Mouse (Mus musculus): Measurements from ENCODE around the gene Gm5089. TPM values are rescaled to one million over a fixed set of nuclear protein-coding genes. Genes with fewer than 3 reads are reported as not detected.

Gm5089 gene
- total RNA-seq, 2 experiments from 2014 or later: not detected

DNA sequence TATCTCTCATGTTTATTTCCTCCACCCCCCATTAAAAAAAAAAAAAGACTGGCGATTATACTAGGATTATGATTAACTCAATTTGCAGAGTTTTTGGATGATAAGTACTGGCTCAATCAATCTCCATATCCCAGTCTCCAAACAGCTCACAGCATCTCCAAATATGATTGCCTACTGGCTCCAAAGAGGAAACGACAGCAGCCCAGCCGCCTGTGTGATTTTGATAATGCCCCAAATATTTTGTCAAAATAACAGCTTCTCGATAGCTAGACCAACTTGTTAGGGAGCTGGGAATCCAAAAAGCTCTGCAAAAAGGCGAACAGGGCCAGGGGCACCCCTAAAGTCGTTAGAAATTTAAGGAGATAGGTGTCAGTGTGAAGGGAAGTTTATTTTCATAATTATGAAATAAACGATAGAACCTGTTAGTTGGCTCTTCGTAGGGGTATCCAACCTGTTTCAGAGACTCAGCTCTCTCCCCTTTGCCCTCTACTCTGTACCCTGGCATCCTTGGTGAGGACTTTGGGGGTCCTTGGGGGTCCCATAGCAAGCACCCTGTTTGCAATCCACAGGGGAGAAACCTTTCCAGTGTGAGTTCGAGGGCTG, 27.2 kb upstream of the Gm5089 start:
- DNase-seq (ENCODE audit: low spot score in 2 of 2): no peak

DNA sequence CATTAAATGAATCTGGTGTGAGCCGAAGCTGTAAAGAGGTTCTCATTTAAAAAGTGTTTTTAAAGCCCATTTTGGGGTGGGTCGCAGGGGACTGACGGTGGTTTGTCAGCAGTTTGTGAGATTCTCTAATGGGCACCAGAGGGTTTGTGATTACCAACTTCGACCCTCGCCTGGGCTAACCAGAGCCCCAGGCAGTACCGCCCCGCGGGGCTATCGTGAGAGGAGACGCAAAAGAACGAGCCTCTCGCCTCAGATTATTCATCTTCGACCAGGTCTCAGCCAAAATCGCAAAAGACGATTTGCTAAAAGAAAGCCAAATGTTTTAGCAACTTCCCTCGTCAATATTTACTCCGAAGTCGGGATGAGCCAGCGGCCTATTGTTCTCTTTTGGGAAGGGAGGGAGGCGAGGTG, 26.4 kb upstream of the Gm5089 start:
- no peak for DNase-seq (ENCODE audit: low spot score in 2 of 2)

DNA sequence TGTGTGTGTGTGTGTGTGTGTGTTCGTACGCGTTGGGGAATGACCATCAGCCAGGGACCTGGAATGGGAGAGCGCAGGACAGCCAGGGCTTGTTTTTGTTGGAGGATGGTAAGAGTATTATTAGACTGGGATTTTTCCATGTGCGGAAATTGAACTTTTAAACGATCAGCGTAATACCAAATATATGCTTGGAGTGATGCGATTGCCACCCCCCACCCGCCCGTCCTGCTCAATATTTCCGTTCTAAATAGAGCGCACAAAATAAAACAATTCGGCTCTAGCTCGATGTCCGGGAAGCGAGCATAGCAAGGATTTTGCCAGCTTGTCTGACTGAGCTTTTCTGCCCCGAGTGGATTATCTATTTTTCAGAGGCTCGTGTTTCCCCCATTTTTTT, 25.9 kb upstream of the Gm5089 start:
- DNase-seq (ENCODE audit: low spot score in 2 of 2): no peak

DNA sequence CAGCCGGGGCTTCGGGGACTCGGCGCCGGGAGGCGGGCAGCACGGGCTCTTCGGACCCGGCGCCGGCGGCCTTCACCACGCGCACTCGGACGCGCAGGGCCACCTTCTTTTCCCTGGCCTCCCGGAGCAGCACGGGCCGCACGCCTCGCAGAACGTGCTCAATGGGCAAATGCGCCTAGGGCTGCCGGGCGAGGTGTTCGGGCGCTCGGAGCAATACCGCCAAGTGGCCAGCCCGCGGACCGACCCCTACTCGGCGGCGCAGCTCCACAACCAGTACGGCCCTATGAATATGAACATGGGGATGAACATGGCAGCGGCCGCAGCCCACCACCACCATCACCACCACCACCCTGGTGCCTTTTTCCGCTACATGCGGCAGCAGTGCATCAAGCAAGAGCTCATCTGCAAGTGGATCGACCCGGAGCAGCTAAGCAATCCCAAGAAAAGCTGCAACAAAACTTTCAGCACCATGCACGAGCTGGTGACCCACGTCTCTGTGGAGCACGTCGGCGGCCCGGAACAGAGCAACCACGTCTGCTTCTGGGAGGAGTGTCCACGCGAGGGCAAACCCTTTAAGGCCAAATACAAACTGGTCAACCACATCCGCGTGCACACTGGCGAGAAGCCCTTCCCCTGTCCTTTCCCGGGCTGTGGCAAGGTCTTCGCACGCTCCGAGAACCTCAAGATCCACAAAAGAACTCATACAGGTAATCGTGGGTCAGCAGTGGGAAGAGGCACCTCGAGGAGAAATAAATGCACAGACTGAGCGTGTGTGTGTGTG, 25.3 kb upstream of the Gm5089 start:
- no peak for DNase-seq (ENCODE audit: low spot score in 2 of 2)

DNA sequence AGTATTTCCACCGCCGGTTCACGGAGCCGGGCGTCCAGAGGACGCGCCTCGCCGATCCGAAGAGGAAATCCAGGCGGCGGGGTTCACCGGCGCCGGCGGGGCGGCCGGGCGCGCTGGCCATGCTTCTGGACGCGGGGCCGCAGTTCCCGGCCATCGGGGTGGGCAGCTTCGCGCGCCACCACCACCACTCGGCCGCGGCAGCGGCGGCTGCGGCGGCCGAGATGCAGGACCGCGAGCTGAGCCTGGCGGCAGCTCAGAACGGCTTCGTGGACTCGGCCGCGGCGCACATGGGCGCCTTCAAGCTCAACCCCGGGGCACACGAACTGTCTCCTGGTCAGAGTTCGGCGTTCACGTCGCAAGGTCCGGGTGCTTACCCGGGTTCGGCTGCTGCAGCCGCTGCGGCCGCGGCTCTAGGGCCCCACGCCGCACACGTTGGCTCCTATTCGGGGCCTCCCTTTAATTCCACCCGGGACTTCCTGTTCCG, 24.7 kb upstream of the Gm5089 start:
- no peak for DNase-seq (ENCODE audit: low spot score in 2 of 2)

DNA sequence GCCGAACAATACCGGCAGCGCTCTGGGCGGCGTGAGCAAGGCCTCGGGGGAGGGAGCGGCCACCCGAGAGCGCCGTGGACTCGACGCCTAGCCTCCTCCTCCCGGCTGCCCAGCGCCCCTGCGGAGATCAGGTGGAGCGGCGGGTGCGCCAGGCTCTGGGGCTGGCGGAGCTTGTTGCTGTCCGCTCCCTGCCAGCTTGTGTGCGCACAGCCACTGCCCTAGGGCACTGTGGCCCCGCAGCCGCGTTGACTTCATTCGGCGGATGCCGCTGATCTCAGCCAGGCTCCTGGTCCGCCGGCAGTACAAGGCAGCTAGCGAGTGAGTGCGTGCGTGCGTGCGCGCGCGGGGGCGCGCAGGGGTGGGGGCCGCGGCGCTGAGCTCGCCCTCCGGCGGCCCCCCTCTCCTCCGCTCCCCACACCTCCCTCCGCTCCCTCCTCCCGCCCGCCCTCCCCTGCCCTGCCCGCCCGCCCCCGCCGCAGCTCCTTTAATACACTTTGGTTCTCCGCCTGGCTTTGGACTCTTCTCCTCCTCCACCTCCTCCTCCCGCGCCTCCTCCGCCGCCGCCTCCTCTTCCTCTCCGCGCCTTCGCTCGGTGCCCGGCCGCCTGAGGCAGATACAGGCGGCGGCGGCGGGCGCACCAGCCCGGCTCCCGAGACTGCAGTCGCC, 24.1 kb upstream of the Gm5089 start, which contains the start of gene Zic2:
TSS of gene Zic2 (plus strand) at position 545 of the 666 bp plus-strand sequence.
- DNase-seq (ENCODE audit: low spot score in 2 of 2): peak in 1 of 2 experiments; percentile 29

DNA sequence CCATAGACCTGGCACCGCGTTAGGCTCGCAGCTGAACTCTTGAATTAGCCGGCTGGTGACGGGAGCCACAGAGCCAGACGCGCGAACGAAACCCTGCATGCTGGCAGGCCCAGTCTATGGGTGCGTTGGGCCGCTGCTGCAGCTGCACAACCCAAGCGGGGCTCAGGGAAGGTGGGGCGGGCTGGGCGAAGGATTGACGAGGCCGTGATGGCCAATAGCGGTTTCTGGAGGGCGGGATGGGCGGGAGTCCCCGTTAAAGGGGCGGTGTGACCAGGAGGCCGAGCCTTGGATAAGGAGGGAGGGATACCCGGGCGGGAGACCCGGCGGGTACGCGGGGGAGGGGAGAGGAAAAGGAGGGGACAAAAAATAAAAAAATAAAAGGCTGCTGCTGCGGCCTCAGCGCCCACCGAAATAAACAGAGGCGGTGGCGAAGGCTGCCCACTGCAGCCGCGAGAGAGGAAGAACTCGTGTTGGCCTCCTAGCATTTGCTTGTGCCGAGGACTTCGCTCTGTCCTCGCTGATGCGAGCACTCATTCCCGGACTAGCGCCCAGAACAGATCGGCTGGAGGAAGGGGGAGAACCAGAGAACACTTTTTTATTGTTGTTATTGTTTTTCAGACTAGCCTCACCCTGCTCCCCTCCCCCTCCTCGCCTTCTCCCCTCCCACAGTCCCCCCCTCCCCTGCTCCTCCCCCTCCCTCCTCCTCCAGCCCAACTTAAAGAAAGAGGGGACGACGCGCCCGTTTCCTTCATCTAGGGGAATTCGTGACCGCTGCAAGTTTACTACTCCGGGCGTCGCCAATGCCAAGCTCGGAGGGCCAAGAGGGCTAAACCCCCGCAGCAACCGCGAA, 23.4 kb upstream of the Gm5089 start:
- no peak for DNase-seq (ENCODE audit: low spot score in 2 of 2)

DNA sequence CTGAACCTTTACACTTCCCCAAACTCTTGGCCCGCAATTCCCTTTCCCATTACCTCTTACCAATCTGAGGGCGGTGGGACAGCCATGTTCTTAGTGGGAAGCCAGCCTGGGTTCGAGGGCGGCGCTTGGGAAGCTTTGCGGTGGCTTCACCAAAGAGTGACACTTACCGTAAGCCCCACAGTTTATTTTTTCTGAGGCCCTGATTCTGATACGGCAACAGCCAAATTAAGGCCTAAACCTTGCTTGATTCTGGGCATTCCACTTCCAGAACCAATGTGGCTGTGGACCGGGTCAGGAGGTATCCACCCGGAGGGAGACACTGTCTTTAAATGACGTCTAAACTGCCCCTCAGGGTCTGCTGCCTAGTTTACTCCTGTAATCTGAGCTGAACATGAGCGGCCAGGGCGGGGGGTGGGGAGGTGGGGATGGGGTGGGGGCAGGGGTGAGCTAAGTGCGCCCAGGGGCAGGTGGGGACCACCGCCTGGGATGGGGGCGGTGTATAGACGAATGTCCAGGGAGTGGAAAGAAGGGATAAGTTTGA, 22.4 kb upstream of the Gm5089 start:
- no peak for DNase-seq (ENCODE audit: low spot score in 2 of 2)

DNA sequence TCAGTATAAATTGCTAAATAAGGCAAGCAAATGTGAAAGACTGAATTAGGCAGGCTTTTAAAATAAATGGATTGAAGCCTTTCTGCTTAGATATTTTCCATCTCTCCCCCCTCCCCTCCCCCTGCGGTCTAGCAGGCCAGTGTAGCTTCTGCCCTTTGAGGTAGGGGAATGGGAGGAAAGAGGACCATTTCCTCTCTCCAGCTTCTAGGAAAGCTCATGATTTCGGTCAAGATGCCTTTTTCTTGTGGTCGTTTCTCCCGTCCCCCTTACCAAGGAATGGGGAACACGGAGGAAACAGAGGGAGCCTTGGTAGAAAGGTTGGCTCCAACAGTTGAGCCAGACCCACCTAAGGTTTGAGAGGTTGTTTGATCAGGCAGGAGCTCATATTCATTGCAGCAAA, 21.7 kb upstream of the Gm5089 start:
- no peak for DNase-seq (ENCODE audit: low spot score in 2 of 2)

DNA sequence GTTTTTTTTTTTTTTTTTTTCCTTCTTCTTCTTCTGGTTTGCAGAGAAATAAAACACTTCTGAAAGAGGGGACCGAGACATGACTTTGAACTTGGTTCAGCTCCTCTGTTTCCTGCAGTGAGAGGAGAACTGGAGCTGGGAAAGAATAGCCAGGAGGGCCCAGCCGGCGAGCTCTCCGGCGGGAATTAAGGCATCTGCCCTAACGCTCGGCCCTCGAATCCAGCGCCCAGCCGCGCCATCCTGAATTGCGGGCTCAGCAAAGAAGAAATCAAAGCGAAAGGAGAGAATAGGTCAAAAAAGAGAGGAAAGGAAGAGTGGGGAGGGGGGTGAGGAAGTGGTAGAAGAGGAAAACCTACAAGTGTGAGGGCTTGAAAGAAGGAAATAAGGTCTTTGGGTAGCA, 21.2 kb upstream of the Gm5089 start:
- DNase-seq (ENCODE audit: low spot score in 2 of 2): no peak

DNA sequence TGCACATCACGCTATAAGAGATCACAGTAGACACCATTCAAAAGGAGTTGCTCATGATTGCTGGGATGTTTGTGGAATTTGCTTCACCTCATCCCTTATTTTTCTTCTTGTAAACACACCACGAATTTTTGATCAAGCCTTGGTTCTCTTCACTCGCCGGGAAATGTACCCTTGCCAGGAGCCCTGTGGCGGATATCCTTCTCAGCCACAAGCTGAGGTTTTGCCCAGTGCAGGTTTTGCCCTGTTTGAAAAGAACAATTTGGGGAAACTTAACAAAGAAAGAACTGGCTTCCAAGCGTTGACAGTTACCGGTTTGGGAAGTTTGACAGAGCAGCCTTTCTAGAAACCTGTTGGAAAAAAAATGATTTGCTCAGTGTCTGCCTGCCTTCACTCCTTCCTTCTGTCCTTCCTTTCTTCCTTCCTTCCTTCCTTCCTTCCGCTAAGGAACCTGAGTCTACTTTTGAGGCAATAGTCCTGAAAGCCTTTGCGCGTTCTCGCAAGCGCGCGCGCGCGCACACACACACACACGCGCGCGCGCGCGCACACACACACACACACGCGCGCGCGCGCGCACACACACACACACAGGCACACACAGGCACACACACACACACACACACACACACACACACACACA, 20.7 kb upstream of the Gm5089 start:
- no peak for DNase-seq (ENCODE audit: low spot score in 2 of 2)

DNA sequence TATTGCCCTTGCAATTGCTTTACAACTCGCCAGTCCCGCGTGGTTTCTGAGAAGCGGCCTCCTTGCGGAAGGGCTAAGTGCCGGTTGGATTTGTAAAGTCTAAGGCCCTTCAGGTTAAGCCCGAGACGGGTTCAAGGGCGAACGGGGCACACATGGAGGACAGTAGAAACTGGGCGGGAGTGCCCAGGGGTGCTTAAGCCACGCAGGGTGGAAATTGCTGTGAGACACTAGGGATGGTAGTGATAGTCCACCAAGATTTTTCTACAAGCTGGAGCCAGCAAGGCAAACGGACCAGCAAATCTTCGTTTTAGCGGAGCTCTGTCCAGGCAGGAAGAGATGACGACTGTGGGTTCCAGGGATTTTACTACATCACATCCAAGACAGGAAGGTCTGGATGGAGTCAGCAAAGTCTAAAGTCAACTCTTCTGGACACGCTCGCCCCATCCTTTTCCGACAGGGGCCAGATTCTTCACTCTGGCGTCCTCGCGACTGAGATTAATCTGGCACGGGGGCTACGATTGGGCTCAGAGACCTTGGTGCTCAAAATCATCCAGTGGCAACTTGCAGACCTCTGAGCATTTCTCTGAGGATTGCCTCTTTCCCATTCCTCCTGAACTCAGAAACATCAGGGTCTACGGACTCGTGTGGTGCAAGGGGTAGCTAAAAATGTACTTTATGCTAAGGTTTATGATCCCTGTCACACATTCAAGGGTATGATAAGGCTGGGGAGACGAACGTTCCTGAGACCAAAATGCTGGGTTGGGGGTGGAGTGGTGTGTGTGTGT, 18.2 kb upstream of the Gm5089 start:
- no peak for DNase-seq (ENCODE audit: low spot score in 2 of 2)

DNA sequence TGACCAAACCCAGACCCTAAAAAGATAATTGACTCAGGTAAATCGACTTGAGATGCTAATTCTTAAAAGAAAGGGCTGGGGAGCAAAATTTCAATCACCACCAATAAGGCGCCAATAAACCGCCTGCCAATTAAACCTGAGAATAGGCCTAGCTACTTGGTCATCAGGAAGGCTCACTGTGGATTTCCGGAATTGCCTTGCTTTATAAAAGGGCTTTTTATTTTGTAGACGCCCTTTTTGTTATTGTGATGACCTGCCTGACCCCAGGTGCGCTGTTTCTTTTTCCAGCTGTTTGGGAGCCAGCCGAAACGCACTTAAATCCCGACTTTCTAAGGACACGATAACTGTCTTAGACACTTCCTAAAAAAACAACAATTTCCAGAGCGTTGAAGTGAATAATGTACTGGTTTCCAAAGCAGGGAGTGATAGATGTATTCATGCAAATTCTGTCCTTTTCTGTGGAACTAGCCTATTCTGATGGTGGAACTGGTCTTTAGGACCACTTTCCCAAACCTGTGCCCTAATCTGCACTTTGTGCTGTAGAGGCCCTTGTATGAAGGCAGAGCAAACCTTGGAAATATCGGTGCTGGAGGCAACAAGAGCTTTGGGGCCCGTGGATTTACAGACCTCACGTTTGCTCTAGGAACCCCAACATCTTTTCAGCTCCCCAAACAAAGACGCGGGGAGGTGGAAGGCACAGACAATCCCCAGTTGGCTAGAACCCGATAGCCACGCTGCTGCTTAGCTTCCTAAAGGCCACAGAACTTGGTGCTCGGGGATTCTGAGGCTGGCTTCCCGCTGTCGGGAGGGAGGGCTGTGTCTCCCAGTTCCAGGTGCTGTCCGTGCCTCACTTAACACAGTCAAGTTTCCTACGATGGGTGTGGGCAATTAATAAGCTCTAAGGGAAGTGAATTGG, 17.3 kb upstream of the Gm5089 start:
- DNase-seq (ENCODE audit: low spot score in 2 of 2): no peak

DNA sequence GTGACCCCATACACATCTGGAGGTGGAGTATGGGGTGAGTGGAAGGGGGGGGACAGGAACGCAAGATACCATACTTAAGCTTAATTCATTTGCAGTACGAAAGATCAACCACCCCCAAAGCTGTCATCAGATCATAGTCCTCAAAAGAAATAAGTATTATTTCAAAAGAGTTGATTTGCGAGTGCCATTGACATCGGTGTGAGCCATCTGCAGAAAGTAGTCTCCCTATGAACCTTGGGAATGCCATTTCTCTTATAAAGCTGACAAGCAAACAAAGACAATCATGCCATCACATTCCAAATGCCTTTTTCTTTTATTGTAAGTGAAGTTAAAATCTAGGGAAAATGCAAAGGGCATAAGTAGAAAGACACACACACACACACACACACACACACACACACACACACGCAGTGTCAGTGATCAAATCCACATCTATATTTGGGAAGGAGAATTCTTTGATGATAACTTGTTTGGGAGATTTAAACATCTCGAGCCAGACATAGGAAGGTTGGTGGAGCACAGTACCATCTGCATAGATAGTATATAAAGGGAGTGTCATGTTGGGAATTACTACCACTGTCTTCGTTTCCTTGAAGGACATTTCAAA, 15.9 kb upstream of the Gm5089 start:
- no peak for DNase-seq (ENCODE audit: low spot score in 2 of 2)

DNA sequence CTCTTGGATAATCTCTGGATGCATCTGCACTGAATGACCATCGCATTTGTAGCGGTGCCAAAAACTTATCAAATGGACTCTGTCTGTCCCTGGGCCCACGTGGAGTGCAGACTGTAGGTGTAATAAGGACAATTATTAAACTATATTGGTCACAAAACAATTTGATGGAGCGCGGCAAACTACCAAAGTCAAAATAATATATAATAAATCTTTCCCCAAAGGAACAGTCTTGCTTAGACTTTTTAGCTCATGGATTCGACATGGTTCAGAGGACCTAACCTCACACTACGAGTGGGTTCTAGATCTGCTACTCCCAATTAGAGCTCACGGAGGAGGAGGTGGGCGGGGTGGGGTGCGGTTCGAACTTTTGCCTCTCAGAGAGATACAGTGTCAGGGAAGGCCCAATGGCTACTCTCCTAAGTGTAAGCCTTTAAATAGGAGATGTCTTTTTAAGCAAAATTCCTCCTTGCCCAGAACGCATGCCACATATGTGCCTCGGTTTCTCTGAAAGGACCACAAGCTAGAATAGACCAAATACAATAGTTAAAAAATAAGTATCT, 15.1 kb upstream of the Gm5089 start:
- no peak for DNase-seq (ENCODE audit: low spot score in 2 of 2)

DNA sequence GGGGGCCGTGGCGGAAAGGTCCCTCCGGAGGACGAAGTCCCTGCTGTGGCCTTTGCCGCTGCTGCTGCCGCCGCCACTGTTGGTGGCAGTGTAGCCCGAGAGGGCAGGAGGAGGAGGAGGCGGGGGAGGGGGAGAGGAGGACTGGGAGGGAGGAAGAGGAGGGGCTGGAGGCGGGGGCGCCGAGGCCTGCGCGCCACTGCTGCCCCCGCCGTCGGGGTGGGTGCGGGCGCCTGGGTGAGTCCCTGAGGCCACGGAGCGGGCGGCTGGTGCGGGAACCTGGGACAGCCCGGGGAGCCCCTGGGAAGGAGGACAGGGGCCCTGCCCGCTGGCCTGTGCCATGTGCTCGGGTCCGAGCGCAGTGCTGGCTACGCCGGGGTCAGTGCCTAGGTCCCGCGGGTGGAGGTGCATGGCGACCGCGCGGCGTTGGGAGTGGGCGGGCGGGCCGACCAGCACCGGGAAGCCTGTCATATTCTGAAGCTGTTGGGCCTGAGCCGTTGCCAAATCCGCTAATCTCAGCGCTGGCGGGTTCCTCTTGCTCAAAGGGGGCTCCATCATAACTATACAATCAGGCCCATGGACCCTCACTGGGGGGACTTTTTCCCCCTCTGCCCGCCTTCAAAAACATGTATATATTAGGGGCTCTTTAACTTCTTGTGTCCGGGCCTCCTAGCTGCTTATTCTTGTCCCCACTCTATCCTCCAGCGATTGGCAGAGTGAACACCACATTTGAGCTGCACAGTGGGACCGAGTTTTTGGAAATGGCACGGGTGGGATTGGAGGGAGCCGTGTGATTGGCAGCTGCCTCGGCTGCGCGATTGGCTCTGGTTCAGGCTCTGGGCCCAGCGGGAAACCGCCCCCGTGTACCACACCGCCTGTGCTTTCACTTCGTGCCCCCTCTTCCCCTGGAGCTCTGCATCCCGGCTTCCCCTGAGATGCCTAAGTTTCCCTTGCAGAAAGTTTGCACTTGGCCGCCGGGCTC, 14.1 kb upstream of the Gm5089 start, which contains the start of gene Zic5:
TSS of gene Zic5 (minus strand) at position 915 of the 979 bp plus-strand sequence.
- no peak for DNase-seq (ENCODE audit: low spot score in 2 of 2)
